In genomic region chr2:172344669-172345068, GRCm38 (mm10) we compare ENCODE assay signal across 8 mouse cellular contexts. TPM values are rescaled to one million over a fixed set of nuclear protein-coding genes. Genes with fewer than 3 reads are reported as not detected.
DNase-seq lines count a peak whose midpoint lies in the region; ATAC-seq and TF ChIP-seq lines count a peak whose summit lies in the region.

No protein-coding gene starts in this region.

- 37% methylated on average over 5 of the region's 5 CpGs for WGBS in heart, embryonic 10.5 days
- WGBS in forebrain, embryonic 16.5 days = 20% methylated on average over 5 of the region's 5 CpGs
- WGBS in liver, embryonic 13.5 days (ENCODE audit: insufficient replicate concordance) = 32% methylated on average over 5 of the region's 5 CpGs

- H3K9ac ChIP-seq in forebrain, embryonic 16.5 days (replicated peaks; ENCODE audit: low read depth, low read length) = no peak overlapping the region
- H3K9ac ChIP-seq in liver, embryonic 13.5 days = peak overlapping the region; percentile 55; the same call in 1 of the 2 replicates

- H3K27ac ChIP-seq in heart, embryonic 10.5 days = peak overlapping the region; percentile 59; the same call in 1 of the 2 replicates
- peak overlapping the region; percentile 78 for H3K27ac ChIP-seq in forebrain, embryonic 16.5 days (ENCODE audit: low read length)
- H3K27ac ChIP-seq in liver, embryonic 13.5 days = peak overlapping the region; percentile 69

- no peak for DNase-seq in heart, embryonic 10.5 days (ENCODE audit: low spot score)
- DNase-seq in heart, adult 18-20 months = no peak
- DNase-seq in liver, embryonic 13.5 days = no peak
- DNase-seq in adrenal gland, postnatal 25 days = no peak
- no peak for DNase-seq in urinary bladder, adult 2 months (ENCODE audit: low spot score)

- no peaks in the 10 kb centered on the region for H3K27me3 ChIP-seq in heart, embryonic 10.5 days (ENCODE audit: insufficient read depth, poor library complexity, severe bottlenecking)
- H3K27me3 ChIP-seq in E14TG2a.4 (ENCODE audit: insufficient read depth, low read length) = peaks cover 17% of the 10 kb centered on the region
- H3K27me3 ChIP-seq in forebrain, embryonic 16.5 days (replicated peaks; ENCODE audit: control insufficient read depth, insufficient read depth, low read length) = no peaks in the 10 kb centered on the region
- peaks cover 4% of the 10 kb centered on the region; the same call in 1 of the 2 replicates for H3K27me3 ChIP-seq in liver, embryonic 13.5 days

- peak overlapping the region; percentile 84 for H3K4me3 ChIP-seq in heart, embryonic 10.5 days
- 0 out of 2 replicates have a peak overlapping the region, but pooled peaks have one; percentile 23 for H3K4me3 ChIP-seq in E14TG2a.4 (replicated peaks; ENCODE audit: low read length)
- H3K4me3 ChIP-seq in forebrain, embryonic 16.5 days (replicated peaks; ENCODE audit: low read length) = peak overlapping the region; percentile 76
- H3K4me3 ChIP-seq in liver, embryonic 13.5 days (replicated peaks) = peak overlapping the region; percentile 39

- no peak for TF ChIP-seq CTCF in E14TG2a.4 (conservative IDR thresholded peaks at IDR 0.05; ENCODE audit: low read length)

- peak; percentile 0; the same call in 1 of the 2 replicates for ATAC-seq in forebrain, embryonic 16.5 days
- no peak for ATAC-seq in liver, embryonic 13.5 days (ENCODE audit: low read depth)
- ATAC-seq in granulocyte monocyte progenitor cell, adult 5-6 weeks (replicated peaks; ENCODE audit: poor library complexity, severe bottlenecking) = no peak

- H3K36me3 ChIP-seq in heart, embryonic 10.5 days = no peaks in the 10 kb centered on the region
- no peaks in the 10 kb centered on the region for H3K36me3 ChIP-seq in E14TG2a.4 (ENCODE audit: insufficient read depth, low read length)
- H3K36me3 ChIP-seq in forebrain, embryonic 16.5 days (ENCODE audit: control insufficient read depth, insufficient read depth) = no peaks in the 10 kb centered on the region
- peaks cover 18% of the 10 kb centered on the region for H3K36me3 ChIP-seq in liver, embryonic 13.5 days

- H3K4me1 ChIP-seq in heart, embryonic 10.5 days = peaks cover 39% of the 10 kb centered on the region
- H3K4me1 ChIP-seq in E14TG2a.4 (replicated peaks; ENCODE audit: low read depth, low read length) = peaks cover 16% of the 10 kb centered on the region
- peaks cover 48% of the 10 kb centered on the region for H3K4me1 ChIP-seq in forebrain, embryonic 16.5 days (replicated peaks; ENCODE audit: control insufficient read depth, insufficient read depth, low read length)
- H3K4me1 ChIP-seq in liver, embryonic 13.5 days (replicated peaks) = peaks cover 47% of the 10 kb centered on the region

- H3K4me2 ChIP-seq in forebrain, embryonic 16.5 days (ENCODE audit: low read length) = peak overlapping the region; percentile 96
- peak overlapping the region; percentile 94 for H3K4me2 ChIP-seq in liver, embryonic 13.5 days

- H3K9me3 ChIP-seq in heart, embryonic 10.5 days = 0 out of 2 replicates have a peak, but pooled peaks cover 3% of the 10 kb centered on the region
- H3K9me3 ChIP-seq in E14TG2a.4 (ENCODE audit: low read length) = no peaks in the 10 kb centered on the region
- no peaks in the 10 kb centered on the region for H3K9me3 ChIP-seq in forebrain, embryonic 16.5 days (ENCODE audit: control insufficient read depth, low read length)
- H3K9me3 ChIP-seq in liver, embryonic 13.5 days (replicated peaks) = no peaks in the 10 kb centered on the region

RNA-seq across cellular contexts. Expression of gene Fam210b, which starts 0.7 kb away (rescaled TPM):
- polyA plus RNA-seq in heart, embryonic 10.5 days (2016; fragmentation: Nextera tagmentation; extraction: Ambion mirVana) = 23.3 and 24.9 TPM in 2 replicates
- 1 to 10 TPM; 5.5 to 5.9 TPM for total RNA-seq in heart, adult 18-20 months (2021)
- polyA plus RNA-seq in forebrain, embryonic 16.5 days (2015; fragmentation: Nextera tagmentation; extraction: Ambion mirVana) = 77.9 and 93.9 TPM in 2 replicates
- 131 and 149 TPM in 2 replicates for polyA plus RNA-seq in liver, embryonic 13.5 days (2015; fragmentation: Nextera tagmentation; extraction: Ambion mirVana)
- total RNA-seq in adrenal gland, postnatal 25 days (2021) = 31.9 and 32.8 TPM in 2 replicates
- 3.9 and 4.8 TPM in 2 replicates for total RNA-seq in granulocyte monocyte progenitor cell, adult 5-6 weeks (2014; fragmentation: Nextera tagmentation)
- total RNA-seq in granulocyte monocyte progenitor cell, adult 5-6 weeks (2017) = 1.4 and 2.8 TPM in 2 replicates
- polyA plus RNA-seq in urinary bladder, adult 2 months (2012; rRNA removed) = 20.6 and 22.6 TPM in 2 replicates

RNA-seq across cellular contexts. Expression of gene Aurka, which starts 25.7 kb away (rescaled TPM):
- 138 and 163 TPM in 2 replicates for polyA plus RNA-seq in heart, embryonic 10.5 days (2016; fragmentation: Nextera tagmentation; extraction: Ambion mirVana)
- total RNA-seq in heart, adult 18-20 months (2021) = under 1 TPM; 0.55 to 0.93 TPM
- 38.3 and 45.3 TPM in 2 replicates for polyA plus RNA-seq in forebrain, embryonic 16.5 days (2015; fragmentation: Nextera tagmentation; extraction: Ambion mirVana)
- polyA plus RNA-seq in liver, embryonic 13.5 days (2015; fragmentation: Nextera tagmentation; extraction: Ambion mirVana) = 142 and 172 TPM in 2 replicates
- total RNA-seq in adrenal gland, postnatal 25 days (2021) = 6.7 and 9.6 TPM in 2 replicates
- total RNA-seq in granulocyte monocyte progenitor cell, adult 5-6 weeks (2014; fragmentation: Nextera tagmentation) = 18.5 and 36.9 TPM in 2 replicates
- total RNA-seq in granulocyte monocyte progenitor cell, adult 5-6 weeks (2017) = 64.5 and 80.8 TPM in 2 replicates
- polyA plus RNA-seq in urinary bladder, adult 2 months (2012; rRNA removed) = 3.0 and 3.1 TPM in 2 replicates

RNA-seq across cellular contexts. Expression of gene Cstf1, which starts 25.8 kb away (rescaled TPM):
- 44.1 and 48.3 TPM in 2 replicates for polyA plus RNA-seq in heart, embryonic 10.5 days (2016; fragmentation: Nextera tagmentation; extraction: Ambion mirVana)
- total RNA-seq in heart, adult 18-20 months (2021) = 10 to 100 TPM; 14.2 to 19.4 TPM
- polyA plus RNA-seq in forebrain, embryonic 16.5 days (2015; fragmentation: Nextera tagmentation; extraction: Ambion mirVana) = 27.5 and 29.9 TPM in 2 replicates
- 25.0 and 31.4 TPM in 2 replicates for polyA plus RNA-seq in liver, embryonic 13.5 days (2015; fragmentation: Nextera tagmentation; extraction: Ambion mirVana)
- total RNA-seq in adrenal gland, postnatal 25 days (2021) = 34.0 and 36.4 TPM in 2 replicates
- 21.5 and 32.6 TPM in 2 replicates for total RNA-seq in granulocyte monocyte progenitor cell, adult 5-6 weeks (2014; fragmentation: Nextera tagmentation)
- 33.3 and 38.9 TPM in 2 replicates for total RNA-seq in granulocyte monocyte progenitor cell, adult 5-6 weeks (2017)
- 27.0 and 28.1 TPM in 2 replicates for polyA plus RNA-seq in urinary bladder, adult 2 months (2012; rRNA removed)

RNA-seq across cellular contexts. Expression of gene Cass4, which starts 48.9 kb away (rescaled TPM):
- 0.20 and 0.30 TPM in 2 replicates for polyA plus RNA-seq in heart, embryonic 10.5 days (2016; fragmentation: Nextera tagmentation; extraction: Ambion mirVana)
- under 1 TPM; 0.27 to 0.28 TPM for total RNA-seq in heart, adult 18-20 months (2021)
- polyA plus RNA-seq in forebrain, embryonic 16.5 days (2015; fragmentation: Nextera tagmentation; extraction: Ambion mirVana) = 0.13 and 0.19 TPM in 2 replicates
- 0.61 and 0.78 TPM in 2 replicates for polyA plus RNA-seq in liver, embryonic 13.5 days (2015; fragmentation: Nextera tagmentation; extraction: Ambion mirVana)
- total RNA-seq in adrenal gland, postnatal 25 days (2021) = not detected in 2 replicates
- 0.41 and 0.64 TPM in 2 replicates for total RNA-seq in granulocyte monocyte progenitor cell, adult 5-6 weeks (2014; fragmentation: Nextera tagmentation)
- 0.93 and 1.4 TPM in 2 replicates for total RNA-seq in granulocyte monocyte progenitor cell, adult 5-6 weeks (2017)
- 0.88 and 1.3 TPM in 2 replicates for polyA plus RNA-seq in urinary bladder, adult 2 months (2012; rRNA removed)

Comparison
In these comparisons a context has a peak if more than half of its experiments do, and no peak if none do; other contexts are left out.
1. H3K4me3 ChIP-seq: peak in every context shown above with its lines; median percentile 84 in heart, embryonic 10.5 days; 76 in forebrain, embryonic 16.5 days; 39 in liver, embryonic 13.5 days; 23 in E14TG2a.4.